Mouse (Mus musculus) CD4-positive, CD25-positive, alpha-beta regulatory T cell, adult 2 months (primary cell): ENCODE results near the gene Phf1.

ENCODE experiments used
- DNase-seq: peaks from one replicate; pipeline ENCODE4 v3.0.0-alpha.2; 2012; ENCODE audit warnings: low read depth, low spot score

Phf1 gene

GRCm38 (mm10) chr17:26950560-26951288 lies 17.9 kb downstream of the Phf1 start:
- DNase-seq: no peak

- peak; percentile 84 for DNase-seq
These were observed 18.6 kb downstream of the Phf1 start for GRCm38 (mm10) chr17:26951406-26951805.

GRCm38 (mm10) chr17:26951952-26952877 lies 19.4 kb downstream of the Phf1 start:
- DNase-seq: no peak

- DNase-seq: no peak
These were observed 20.3 kb downstream of the Phf1 start for GRCm38 (mm10) chr17:26953201-26953600.

- DNase-seq: no peak
These were observed 20.9 kb downstream of the Phf1 start for GRCm38 (mm10) chr17:26953726-26954125.

GRCm38 (mm10) chr17:26956309-26956708 lies 23.5 kb downstream of the Phf1 start:
- no peak for DNase-seq

- DNase-seq: no peak
These were observed 24.0 kb downstream of the Phf1 start for GRCm38 (mm10) chr17:26956895-26957294.

GRCm38 (mm10) chr17:26957872-26958271 lies 25.0 kb downstream of the Phf1 start:
- DNase-seq: no peak

- DNase-seq: no peak
These were observed 26.0 kb downstream of the Phf1 start for GRCm38 (mm10) chr17:26958880-26959279.

GRCm38 (mm10) chr17:26959815-26960214 lies 27.0 kb downstream of the Phf1 start:
- DNase-seq: no peak

GRCm38 (mm10) chr17:26961572-26962240 lies 28.9 kb downstream of the Phf1 start:
- DNase-seq: no peak

- no peak for DNase-seq
These were observed 34.1 kb downstream of the Phf1 start for GRCm38 (mm10) chr17:26966993-26967392.

- DNase-seq: no peak
These were observed 34.6 kb downstream of the Phf1 start for GRCm38 (mm10) chr17:26967477-26967876.

- DNase-seq: no peak
These were observed 35.4 kb downstream of the Phf1 start for GRCm38 (mm10) chr17:26968200-26968611.

GRCm38 (mm10) chr17:26969257-26969656 lies 36.4 kb downstream of the Phf1 start:
- DNase-seq: no peak

- DNase-seq: no peak
These were observed 37.4 kb downstream of the Phf1 start for GRCm38 (mm10) chr17:26970221-26970620.

GRCm38 (mm10) chr17:26971247-26971905 lies 38.5 kb downstream of the Phf1 start:
- DNase-seq: no peak

GRCm38 (mm10) chr17:26972107-26972506 lies 39.3 kb downstream of the Phf1 start:
- DNase-seq: no peak

- DNase-seq: peak; percentile 96
These were observed 40.1 kb downstream of the Phf1 start, which contains the start of gene Zbtb9 for GRCm38 (mm10) chr17:26972703-26973574. Zbtb9 (plus strand) TSS chr17:26973167.

- DNase-seq: no peak
These were observed 41.7 kb downstream of the Phf1 start for GRCm38 (mm10) chr17:26974547-26974946.
